Mouse (Mus musculus) limb, embryonic 10.5 days (tissue): Measurements from ENCODE around the gene Tbc1d4. TPM values are rescaled to one million over a fixed set of nuclear protein-coding genes. Genes with fewer than 3 reads are reported as not detected.
A peak's percentile ranks its signal among the peaks of the same experiment; 100 is the strongest.

ENCODE experiments used
- DNase-seq: peaks from one replicate; pipeline ENCODE4 v3.0.0-alpha.2; 2017; ENCODE audit warnings: low spot score
- H3K27ac ChIP-seq: fragments of 300-500 bp; sonication (generic); 2 replicates; pipeline ENCODE4 v1.5.1; 2016; ENCODE audit warnings: mild to moderate bottlenecking
- H3K27me3 ChIP-seq: fragments of 300-500 bp; sonication (generic); 2 replicates; pipeline ENCODE4 v1.6.1; 2016; ENCODE audit warnings: low read depth, mild to moderate bottlenecking; ENCODE audit not compliant: poor library complexity, severe bottlenecking
- H3K36me3 ChIP-seq: fragments of 300-500 bp; sonication (generic); 2 replicates; pipeline ENCODE4 v1.6.1; 2016; ENCODE audit warnings: mild to moderate bottlenecking, moderate library complexity
- H3K4me1 ChIP-seq: fragments of 300-500 bp; sonication (generic); 2 replicates; pipeline ENCODE4 v1.6.1; 2016
- H3K4me3 ChIP-seq: fragments of 300-500 bp; sonication (generic); 2 replicates; pipeline ENCODE4 v1.5.1; 2016; ENCODE audit warnings: mild to moderate bottlenecking, moderate library complexity
- H3K9me3 ChIP-seq: fragments of 300-500 bp; sonication (generic); replicated peaks from 2 replicates; pipeline ENCODE4 v1.6.1; 2016; ENCODE audit warnings: mild to moderate bottlenecking
- WGBS: fragments of 180-500 bp; shearing (Covaris S2); methylation state at CpG from one replicate; pipeline ENCODE4 v1.1.7; 2016; 5-methylcytosine and 5-hydroxymethylcytosine counted together
- polyA plus RNA-seq: library from polyadenylated mRNA; unstranded; fragments of >200 nt; fragmentation: Nextera tagmentation; extraction: Ambion mirVana; gene quantifications from 2 replicates; pipeline ENCODE4 v1.2.1, GENCODE M21; 2016

The Tbc1d4 gene
- polyA plus RNA-seq, 1 experiment from 2014 or later: 10.5 TPM

- no peaks in the 10 kb centered on the region for H3K9me3 ChIP-seq
- no peak overlapping the region for H3K27ac ChIP-seq
- WGBS: 92% methylated on average over 11 of the region's 11 CpGs
Observed at GRCm38 (mm10) chr14:101516031-101516430, 93.0 kb downstream of the Tbc1d4 start.

DNA sequence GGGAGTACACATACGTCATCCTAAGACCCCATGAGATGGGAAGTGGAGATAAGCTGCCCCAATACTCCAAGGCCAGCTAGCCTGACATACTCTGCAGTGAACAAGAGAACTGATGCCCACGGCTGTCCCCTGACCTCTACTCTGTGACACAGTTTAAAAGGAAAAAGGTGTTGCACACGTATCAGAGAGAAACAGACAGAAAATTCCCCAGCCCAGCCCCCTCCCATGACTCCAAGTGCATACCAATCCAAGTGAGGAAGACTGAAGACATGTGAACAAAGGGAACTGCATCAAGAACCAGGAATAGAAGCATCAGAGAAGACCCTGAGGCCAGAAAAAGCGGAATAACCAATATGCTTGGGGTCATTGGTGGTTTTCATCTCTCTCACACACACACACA lies 93.7 kb downstream of the Tbc1d4 start:
- Histone ChIP-seq H3K9me3 (no peaks in the 10 kb centered on the region), H3K4me3 (no peak overlapping the region), H3K4me1 (peaks cover 16% of the 10 kb centered on the region), H3K36me3 (no peaks in the 10 kb centered on the region), H3K27ac (no peak overlapping the region), H3K27me3 (no peaks in the 10 kb centered on the region)
- DNase-seq: no peak
- 58% methylated on average over 4 of the region's 4 CpGs for WGBS

More at GRCm38 (mm10) chr14:101516031-101516430, 93.0 kb downstream of the Tbc1d4 start:
- DNase-seq: no peak
- no peaks in the 10 kb centered on the region for H3K27me3 ChIP-seq
- H3K4me1 ChIP-seq: peaks cover 16% of the 10 kb centered on the region
- H3K4me3 ChIP-seq: no peak overlapping the region
- no peaks in the 10 kb centered on the region for H3K36me3 ChIP-seq

- Histone ChIP-seq H3K9me3 (no peaks in the 10 kb centered on the region), H3K36me3 (no peaks in the 10 kb centered on the region), H3K4me3 (no peak overlapping the region), H3K27ac (no peak overlapping the region), H3K4me1 (peaks cover 16% of the 10 kb centered on the region), H3K27me3 (no peaks in the 10 kb centered on the region)
- 66% methylated on average over 5 of the region's 5 CpGs for WGBS
- DNase-seq: no peak
Observed at GRCm38 (mm10) chr14:101514557-101514971, 94.4 kb downstream of the Tbc1d4 start.

GRCm38 (mm10) chr14:101513163-101513562 lies 95.8 kb downstream of the Tbc1d4 start:
- H3K36me3 ChIP-seq: no peaks in the 10 kb centered on the region
- no peak overlapping the region for H3K27ac ChIP-seq
- 89% methylated on average over 11 of the region's 11 CpGs for WGBS
- no peaks in the 10 kb centered on the region for H3K27me3 ChIP-seq
- H3K4me3 ChIP-seq: no peak overlapping the region
- no peak for DNase-seq
- H3K4me1 ChIP-seq: peaks cover 14% of the 10 kb centered on the region
- H3K9me3 ChIP-seq: no peaks in the 10 kb centered on the region

DNA sequence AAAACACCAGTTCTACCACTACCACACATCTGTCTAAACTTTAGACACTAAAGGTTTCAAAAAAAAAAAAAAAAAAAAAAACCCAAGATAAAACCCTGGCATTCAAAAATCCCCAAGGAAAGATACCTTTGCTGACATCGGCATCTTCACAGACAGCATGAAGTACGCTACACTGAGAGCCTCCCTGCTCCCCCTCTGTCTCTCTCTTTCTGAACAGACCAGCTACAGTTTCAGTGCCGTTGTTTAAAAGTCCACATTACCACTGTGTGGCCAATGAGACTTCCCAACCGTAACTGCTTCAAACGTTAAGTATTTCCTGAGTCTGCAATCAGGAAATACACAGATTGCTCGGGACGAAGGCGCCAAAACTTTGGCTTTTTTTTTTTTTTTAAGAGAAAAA lies 97.6 kb downstream of the Tbc1d4 start:
- Histone ChIP-seq H3K9me3 (no peaks in the 10 kb centered on the region), H3K4me1 (peaks cover 20% of the 10 kb centered on the region), H3K4me3 (no peak overlapping the region), H3K27ac (no peak overlapping the region), H3K27me3 (no peaks in the 10 kb centered on the region), H3K36me3 (no peaks in the 10 kb centered on the region)
- 75% methylated on average over 8 of the region's 8 CpGs for WGBS
- DNase-seq: no peak

- H3K4me3 ChIP-seq: no peak overlapping the region
- WGBS: 84% methylated on average over 13 of the region's 13 CpGs
- H3K27ac ChIP-seq: no peak overlapping the region
- DNase-seq: no peak
- no peaks in the 10 kb centered on the region for H3K36me3 ChIP-seq
- peaks cover 20% of the 10 kb centered on the region; the same call in 1 of the 2 replicates for H3K4me1 ChIP-seq
- H3K9me3 ChIP-seq: no peaks in the 10 kb centered on the region
- no peaks in the 10 kb centered on the region for H3K27me3 ChIP-seq
Observed at GRCm38 (mm10) chr14:101510540-101511313, 98.3 kb downstream of the Tbc1d4 start.

DNA sequence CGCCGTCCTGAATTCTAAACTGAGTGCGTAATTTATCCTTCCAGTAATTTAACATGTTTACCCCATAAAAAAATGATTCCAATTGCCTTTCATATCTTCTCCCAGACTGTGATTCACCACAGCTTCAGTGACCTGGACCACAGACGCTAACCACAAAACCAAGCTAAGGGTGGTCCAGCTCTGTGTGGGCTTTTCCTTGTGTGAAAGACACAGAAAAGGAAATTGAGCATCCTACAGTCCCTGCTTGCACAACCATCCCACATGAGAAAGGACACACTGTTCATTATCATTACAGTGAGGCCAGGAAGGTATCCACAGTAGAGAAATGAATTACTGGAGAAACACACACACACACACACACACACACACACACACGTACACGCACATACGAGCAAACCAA lies 99.2 kb downstream of the Tbc1d4 start:
- H3K4me1 ChIP-seq: peaks cover 20% of the 10 kb centered on the region; the same call in 1 of the 2 replicates
- no peak overlapping the region for H3K27ac ChIP-seq
- no peak overlapping the region for H3K4me3 ChIP-seq
- no peaks in the 10 kb centered on the region for H3K27me3 ChIP-seq
- 92% methylated on average over 7 of the region's 7 CpGs for WGBS
- no peak for DNase-seq
- no peaks in the 10 kb centered on the region for H3K9me3 ChIP-seq
- H3K36me3 ChIP-seq: no peaks in the 10 kb centered on the region

DNA sequence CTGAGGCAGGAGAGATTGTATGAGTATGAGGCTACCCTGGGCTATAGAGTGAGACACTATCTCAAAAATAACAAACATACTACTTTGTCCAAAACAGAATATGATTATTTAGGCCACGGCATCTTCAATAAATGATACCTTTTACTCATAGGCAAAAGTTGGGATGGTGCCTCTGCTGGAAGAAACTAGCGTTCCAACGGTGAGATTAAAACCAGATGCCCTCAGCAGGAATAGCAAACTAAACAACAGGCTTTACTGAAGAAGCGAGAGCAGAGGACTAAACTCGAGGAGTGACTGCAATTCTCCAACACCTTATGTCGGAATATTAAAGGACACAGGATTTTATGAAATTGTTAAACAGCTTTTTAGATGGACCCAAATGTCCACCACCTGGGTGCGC lies 101.0 kb downstream of the Tbc1d4 start:
- Histone ChIP-seq H3K27ac (no peak overlapping the region), H3K4me1 (peaks cover 20% of the 10 kb centered on the region), H3K27me3 (no peaks in the 10 kb centered on the region), H3K4me3 (no peak overlapping the region), H3K36me3 (no peaks in the 10 kb centered on the region), H3K9me3 (no peaks in the 10 kb centered on the region)
- 54% methylated on average over 7 of the region's 7 CpGs for WGBS
- DNase-seq: no peak

DNA sequence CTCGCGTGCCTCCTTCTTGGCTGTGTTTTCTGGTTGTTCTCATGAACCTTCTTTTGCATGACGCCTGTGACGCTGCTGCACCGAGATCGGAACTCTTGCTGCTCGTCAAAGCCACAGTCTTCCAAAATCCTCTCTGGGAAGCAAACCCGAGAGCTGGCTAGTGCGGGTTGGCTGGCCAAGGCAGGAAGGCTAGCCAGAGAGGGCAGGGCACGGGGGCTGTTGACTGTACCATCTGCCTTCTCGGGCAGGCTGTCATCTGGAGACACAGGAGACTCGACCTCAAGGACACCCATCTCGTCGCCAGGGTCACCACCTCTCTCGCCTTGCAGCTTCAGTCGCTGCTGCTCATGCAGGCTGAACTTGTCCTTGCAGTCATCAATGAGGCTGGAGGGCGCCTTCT lies 101.8 kb downstream of the Tbc1d4 start:
- peaks cover 19% of the 10 kb centered on the region for H3K4me1 ChIP-seq
- no peak overlapping the region for H3K4me3 ChIP-seq
- no peaks in the 10 kb centered on the region for H3K9me3 ChIP-seq
- no peak for DNase-seq
- no peaks in the 10 kb centered on the region for H3K36me3 ChIP-seq
- H3K27ac ChIP-seq: peak overlapping the region; percentile 37; the same call in 1 of the 2 replicates
- H3K27me3 ChIP-seq: no peaks in the 10 kb centered on the region
- 85% methylated on average over 17 of the region's 17 CpGs for WGBS

GRCm38 (mm10) chr14:101505805-101506204 lies 103.2 kb downstream of the Tbc1d4 start:
- Histone ChIP-seq H3K9me3 (no peaks in the 10 kb centered on the region), H3K27me3 (no peaks in the 10 kb centered on the region), H3K4me1 (peaks cover 19% of the 10 kb centered on the region), H3K27ac (no peak overlapping the region), H3K36me3 (no peaks in the 10 kb centered on the region), H3K4me3 (no peak overlapping the region)
- DNase-seq: no peak

DNA sequence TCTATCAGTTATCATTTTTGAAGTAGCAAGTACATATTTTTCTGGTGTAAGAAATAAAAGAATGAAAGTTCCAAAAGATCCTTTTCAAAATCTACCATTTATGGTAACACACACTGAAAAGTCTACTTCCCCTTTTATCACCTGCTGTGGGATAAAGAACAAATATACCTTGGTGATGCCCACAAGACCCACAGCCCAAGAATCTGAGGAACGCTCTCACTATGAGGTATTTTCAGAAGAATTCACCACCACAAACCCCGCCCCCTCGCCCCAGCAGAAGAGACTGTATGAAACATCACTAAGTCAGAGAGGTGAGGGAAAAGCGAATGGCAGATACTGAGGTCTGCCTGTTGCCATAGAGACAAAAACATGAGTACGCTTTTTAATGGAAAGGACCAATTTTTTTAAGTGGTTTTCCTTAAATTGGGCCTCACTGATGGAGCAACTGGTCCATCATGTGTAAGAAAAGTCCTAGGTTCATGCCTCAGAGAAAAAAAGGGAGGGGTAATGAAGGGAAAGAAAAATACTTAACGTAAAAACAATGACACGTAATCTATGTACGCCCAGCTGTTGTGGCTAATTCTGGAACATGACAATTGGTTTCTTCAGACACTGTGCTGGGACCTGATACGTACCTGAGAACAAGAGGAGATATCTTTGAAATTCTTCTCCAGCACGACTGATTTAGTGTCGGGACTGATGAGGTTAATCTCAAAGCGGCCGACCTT lies 104.4 kb downstream of the Tbc1d4 start:
- DNase-seq: no peak
- Histone ChIP-seq H3K27me3 (no peaks in the 10 kb centered on the region), H3K4me3 (no peak overlapping the region), H3K9me3 (no peaks in the 10 kb centered on the region), H3K36me3 (no peaks in the 10 kb centered on the region), H3K27ac (no peak overlapping the region), H3K4me1 (peaks cover 19% of the 10 kb centered on the region)
- WGBS: 90% methylated on average over 13 of the region's 13 CpGs

DNA sequence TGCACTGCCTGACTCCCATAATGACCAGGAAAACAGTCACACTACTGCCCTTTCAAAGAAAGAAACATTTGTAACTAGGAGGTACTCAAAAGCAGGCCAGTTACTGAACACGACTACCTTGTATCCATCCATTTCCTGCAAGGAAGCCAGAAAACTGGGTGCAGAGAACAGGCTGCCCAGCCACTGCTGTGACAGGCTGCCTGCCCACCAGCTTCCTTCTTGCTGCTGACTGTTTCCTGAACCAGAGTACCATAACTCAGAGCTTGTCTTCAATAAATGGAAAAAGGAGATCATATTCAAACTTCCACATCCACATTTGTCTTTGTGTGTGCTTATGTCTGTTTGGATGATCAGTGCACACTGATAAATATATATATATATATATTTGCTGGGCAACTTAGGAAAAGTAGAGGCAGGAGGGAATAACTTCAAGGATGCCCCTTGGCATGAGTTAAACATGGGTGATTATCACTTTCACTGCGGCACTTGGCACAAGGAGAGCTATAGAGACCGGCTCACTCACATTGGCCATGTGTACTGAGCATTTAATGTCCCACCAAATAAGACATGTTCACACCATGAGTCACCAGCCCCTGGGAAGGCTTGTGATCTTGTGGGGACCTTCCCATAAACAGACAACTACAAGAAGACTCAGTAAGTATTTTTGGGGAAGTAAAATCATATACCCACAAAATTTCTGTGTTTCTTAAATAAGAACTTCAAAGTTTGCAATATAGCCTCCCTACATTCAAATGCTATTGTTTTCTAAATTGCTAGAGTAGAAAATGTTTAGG lies 105.6 kb downstream of the Tbc1d4 start:
- no peaks in the 10 kb centered on the region for H3K36me3 ChIP-seq
- no peaks in the 10 kb centered on the region for H3K9me3 ChIP-seq
- no peaks in the 10 kb centered on the region for H3K27me3 ChIP-seq
- 86% methylated on average over 3 of the region's 3 CpGs for WGBS
- H3K27ac ChIP-seq: no peak overlapping the region
- H3K4me1 ChIP-seq: peaks cover 19% of the 10 kb centered on the region
- no peak for DNase-seq
- H3K4me3 ChIP-seq: no peak overlapping the region

DNA sequence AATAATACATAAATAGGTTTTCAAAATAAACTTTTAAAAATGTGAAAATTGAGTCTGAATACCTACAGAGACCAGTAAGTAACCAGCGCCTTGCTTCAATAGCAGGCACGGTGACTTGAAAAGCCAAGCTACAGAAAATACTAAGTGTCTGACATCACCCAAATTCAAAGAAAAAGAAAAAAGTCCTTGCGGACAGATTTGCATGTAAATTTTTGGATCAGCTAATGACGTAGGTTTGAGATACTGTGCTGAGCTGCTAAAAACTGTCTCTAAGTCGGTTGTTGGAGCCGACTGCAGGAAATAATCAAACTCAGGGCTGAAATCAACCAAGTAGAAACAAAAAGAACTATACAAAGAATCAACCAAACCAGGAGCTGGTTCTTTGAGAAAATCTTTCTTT lies 107.1 kb downstream of the Tbc1d4 start:
- WGBS: 91% methylated on average over 6 of the region's 6 CpGs
- H3K36me3 ChIP-seq: no peaks in the 10 kb centered on the region
- no peaks in the 10 kb centered on the region for H3K9me3 ChIP-seq
- H3K4me1 ChIP-seq: peaks cover 5% of the 10 kb centered on the region
- no peaks in the 10 kb centered on the region for H3K27me3 ChIP-seq
- no peak overlapping the region for H3K27ac ChIP-seq
- DNase-seq: no peak
- no peak overlapping the region for H3K4me3 ChIP-seq
